Mouse (Mus musculus): ENCODE measurements around the gene Tubb2a. TPM values are rescaled to one million over a fixed set of nuclear protein-coding genes. Genes with fewer than 3 reads are reported as not detected.

Gene Tubb2a
- polyA plus RNA-seq, 1 experiment from 2014 or later: 2,201 TPM

- peaks cover 29% of the 10 kb centered on the region for H3K4me1 ChIP-seq (ENCODE audit: control insufficient read depth, insufficient read depth, low read length)
- no peaks in the 10 kb centered on the region for H3K27me3 ChIP-seq (ENCODE audit: control insufficient read depth, insufficient read depth, low read length)
- no peak overlapping the region for H3K4me2 ChIP-seq (ENCODE audit: low read length)
- H3K9me3 ChIP-seq (ENCODE audit: control insufficient read depth, low read length): no peaks in the 10 kb centered on the region
- peaks cover 27% of the 10 kb centered on the region for H3K36me3 ChIP-seq (ENCODE audit: control insufficient read depth, insufficient read depth, low read length)
- ATAC-seq (ENCODE audit: low FRiP score, low TSS enrichment): no peak
- 25% methylated on average over 3 of the region's 3 CpGs for WGBS
- H3K9ac ChIP-seq (replicated peaks; ENCODE audit: low read length): no peak overlapping the region
- H3K4me3 ChIP-seq (replicated peaks; ENCODE audit: low read depth, low read length): no peak overlapping the region
- no peak overlapping the region for H3K27ac ChIP-seq (replicated peaks; ENCODE audit: low read depth, low read length)
- DNase-seq: no peak
These were observed 5.0 kb downstream of the Tubb2a start for GRCm38 (mm10) chr13:34072847-34073246.

GRCm38 (mm10) chr13:34071836-34072235 lies 6.0 kb downstream of the Tubb2a start:
- WGBS: 85% methylated on average over 6 of the region's 6 CpGs
- H3K4me3 ChIP-seq (replicated peaks; ENCODE audit: low read depth, low read length): no peak overlapping the region
- ATAC-seq (ENCODE audit: low FRiP score, low TSS enrichment): no peak

GRCm38 (mm10) chr13:34070296-34070695 lies 7.5 kb downstream of the Tubb2a start:
- Histone ChIP-seq H3K27ac (replicated peaks; ENCODE audit: low read depth, low read length) (no peak overlapping the region), H3K36me3 (ENCODE audit: control insufficient read depth, insufficient read depth, low read length) (peaks cover 15% of the 10 kb centered on the region), H3K9ac (replicated peaks; ENCODE audit: low read length) (no peak overlapping the region), H3K4me3 (replicated peaks; ENCODE audit: low read depth, low read length) (no peak overlapping the region), H3K9me3 (ENCODE audit: control insufficient read depth, low read length) (no peaks in the 10 kb centered on the region), H3K4me1 (ENCODE audit: control insufficient read depth, insufficient read depth, low read length) (peaks cover 15% of the 10 kb centered on the region), H3K27me3 (ENCODE audit: control insufficient read depth, insufficient read depth, low read length) (no peaks in the 10 kb centered on the region), H3K4me2 (ENCODE audit: low read length) (no peak overlapping the region)
- ATAC-seq (ENCODE audit: low FRiP score, low TSS enrichment) (no peak), DNase-seq (no peak)
- WGBS: 56% methylated on average over 4 of the region's 4 CpGs

More at GRCm38 (mm10) chr13:34071836-34072235, 6.0 kb downstream of the Tubb2a start:
- H3K27ac ChIP-seq (replicated peaks; ENCODE audit: low read depth, low read length): no peak overlapping the region
- H3K9ac ChIP-seq (replicated peaks; ENCODE audit: low read length): no peak overlapping the region
- peaks cover 27% of the 10 kb centered on the region for H3K36me3 ChIP-seq (ENCODE audit: control insufficient read depth, insufficient read depth, low read length)
- H3K27me3 ChIP-seq (ENCODE audit: control insufficient read depth, insufficient read depth, low read length): no peaks in the 10 kb centered on the region
- no peaks in the 10 kb centered on the region for H3K9me3 ChIP-seq (ENCODE audit: control insufficient read depth, low read length)
- DNase-seq: no peak
- peaks cover 29% of the 10 kb centered on the region for H3K4me1 ChIP-seq (ENCODE audit: control insufficient read depth, insufficient read depth, low read length)
- no peak overlapping the region for H3K4me2 ChIP-seq (ENCODE audit: low read length)

- Histone ChIP-seq H3K4me3 (replicated peaks; ENCODE audit: low read depth, low read length) (no peak overlapping the region), H3K9me3 (ENCODE audit: control insufficient read depth, low read length) (no peaks in the 10 kb centered on the region), H3K4me2 (ENCODE audit: low read length) (no peak overlapping the region), H3K36me3 (ENCODE audit: control insufficient read depth, insufficient read depth, low read length) (peaks cover 6% of the 10 kb centered on the region; the same call in 1 of the 2 replicates), H3K27ac (replicated peaks; ENCODE audit: low read depth, low read length) (no peak overlapping the region), H3K27me3 (ENCODE audit: control insufficient read depth, insufficient read depth, low read length) (no peaks in the 10 kb centered on the region), H3K4me1 (ENCODE audit: control insufficient read depth, insufficient read depth, low read length) (no peaks in the 10 kb centered on the region), H3K9ac (replicated peaks; ENCODE audit: low read length) (no peak overlapping the region)
- DNase-seq (no peak), ATAC-seq (ENCODE audit: low FRiP score, low TSS enrichment) (no peak)
- 22% methylated on average over 1 of the region's 1 CpGs for WGBS
These were observed 11.5 kb downstream of the Tubb2a start for GRCm38 (mm10) chr13:34066351-34066750.

- Histone ChIP-seq H3K4me2 (ENCODE audit: low read length) (no peak overlapping the region), H3K9ac (replicated peaks; ENCODE audit: low read length) (no peak overlapping the region), H3K27me3 (ENCODE audit: control insufficient read depth, insufficient read depth, low read length) (no peaks in the 10 kb centered on the region), H3K27ac (replicated peaks; ENCODE audit: low read depth, low read length) (no peak overlapping the region), H3K4me1 (ENCODE audit: control insufficient read depth, insufficient read depth, low read length) (no peaks in the 10 kb centered on the region), H3K36me3 (ENCODE audit: control insufficient read depth, insufficient read depth, low read length) (peaks cover 6% of the 10 kb centered on the region; the same call in 1 of the 2 replicates), H3K4me3 (replicated peaks; ENCODE audit: low read depth, low read length) (no peak overlapping the region), H3K9me3 (ENCODE audit: control insufficient read depth, low read length) (no peaks in the 10 kb centered on the region)
- ATAC-seq (ENCODE audit: low FRiP score, low TSS enrichment) (no peak), DNase-seq (no peak)
- 92% methylated on average over 10 of the region's 10 CpGs for WGBS
These were observed 15.3 kb downstream of the Tubb2a start for GRCm38 (mm10) chr13:34062466-34062865.

- 89% methylated on average over 9 of the region's 9 CpGs for WGBS
- H3K9ac ChIP-seq (replicated peaks; ENCODE audit: low read length): no peak overlapping the region
- DNase-seq: no peak
These were observed 17.7 kb downstream of the Tubb2a start for GRCm38 (mm10) chr13:34060061-34060460.

GRCm38 (mm10) chr13:34057252-34057651 lies 20.6 kb downstream of the Tubb2a start:
- WGBS: 95% methylated on average over 1 of the region's 1 CpGs
- ATAC-seq (ENCODE audit: low FRiP score, low TSS enrichment): no peak
- DNase-seq: no peak
- Histone ChIP-seq H3K36me3 (ENCODE audit: control insufficient read depth, insufficient read depth, low read length) (peaks cover 17% of the 10 kb centered on the region), H3K4me2 (ENCODE audit: low read length) (no peak overlapping the region), H3K9me3 (ENCODE audit: control insufficient read depth, low read length) (no peaks in the 10 kb centered on the region), H3K4me1 (ENCODE audit: control insufficient read depth, insufficient read depth, low read length) (no peaks in the 10 kb centered on the region), H3K9ac (replicated peaks; ENCODE audit: low read length) (no peak overlapping the region), H3K27ac (replicated peaks; ENCODE audit: low read depth, low read length) (no peak overlapping the region), H3K27me3 (ENCODE audit: control insufficient read depth, insufficient read depth, low read length) (no peaks in the 10 kb centered on the region), H3K4me3 (replicated peaks; ENCODE audit: low read depth, low read length) (no peak overlapping the region)

More at GRCm38 (mm10) chr13:34060061-34060460, 17.7 kb downstream of the Tubb2a start:
- H3K27ac ChIP-seq (replicated peaks; ENCODE audit: low read depth, low read length): no peak overlapping the region
- no peaks in the 10 kb centered on the region for H3K27me3 ChIP-seq (ENCODE audit: control insufficient read depth, insufficient read depth, low read length)
- no peaks in the 10 kb centered on the region for H3K9me3 ChIP-seq (ENCODE audit: control insufficient read depth, low read length)
- H3K4me1 ChIP-seq (ENCODE audit: control insufficient read depth, insufficient read depth, low read length): no peaks in the 10 kb centered on the region
- peaks cover 18% of the 10 kb centered on the region for H3K36me3 ChIP-seq (ENCODE audit: control insufficient read depth, insufficient read depth, low read length)
- H3K4me3 ChIP-seq (replicated peaks; ENCODE audit: low read depth, low read length): no peak overlapping the region
- no peak for ATAC-seq (ENCODE audit: low FRiP score, low TSS enrichment)
- no peak overlapping the region for H3K4me2 ChIP-seq (ENCODE audit: low read length)

- Histone ChIP-seq H3K9ac (replicated peaks; ENCODE audit: low read length) (no peak overlapping the region), H3K4me2 (ENCODE audit: low read length) (no peak overlapping the region), H3K27ac (replicated peaks; ENCODE audit: low read depth, low read length) (no peak overlapping the region), H3K4me3 (replicated peaks; ENCODE audit: low read depth, low read length) (no peak overlapping the region), H3K27me3 (ENCODE audit: control insufficient read depth, insufficient read depth, low read length) (no peaks in the 10 kb centered on the region), H3K36me3 (ENCODE audit: control insufficient read depth, insufficient read depth, low read length) (peaks cover 29% of the 10 kb centered on the region), H3K4me1 (ENCODE audit: control insufficient read depth, insufficient read depth, low read length) (no peaks in the 10 kb centered on the region), H3K9me3 (ENCODE audit: control insufficient read depth, low read length) (no peaks in the 10 kb centered on the region)
- WGBS: 94% methylated on average over 3 of the region's 3 CpGs
- DNase-seq (no peak), ATAC-seq (ENCODE audit: low FRiP score, low TSS enrichment) (no peak)
These were observed 22.8 kb downstream of the Tubb2a start for GRCm38 (mm10) chr13:34054983-34055382.

- H3K9me3 ChIP-seq (ENCODE audit: control insufficient read depth, low read length): no peaks in the 10 kb centered on the region
- no peak overlapping the region for H3K4me2 ChIP-seq (ENCODE audit: low read length)
- WGBS: 61% methylated on average over 4 of the region's 4 CpGs
- peaks cover 32% of the 10 kb centered on the region for H3K36me3 ChIP-seq (ENCODE audit: control insufficient read depth, insufficient read depth, low read length)
- no peak overlapping the region for H3K4me3 ChIP-seq (replicated peaks; ENCODE audit: low read depth, low read length)
- H3K4me1 ChIP-seq (ENCODE audit: control insufficient read depth, insufficient read depth, low read length): no peaks in the 10 kb centered on the region
- H3K9ac ChIP-seq (replicated peaks; ENCODE audit: low read length): no peak overlapping the region
- ATAC-seq (ENCODE audit: low FRiP score, low TSS enrichment) (no peak), DNase-seq (no peak)
- no peak overlapping the region for H3K27ac ChIP-seq (replicated peaks; ENCODE audit: low read depth, low read length)
- H3K27me3 ChIP-seq (ENCODE audit: control insufficient read depth, insufficient read depth, low read length): no peaks in the 10 kb centered on the region
These were observed 23.4 kb downstream of the Tubb2a start for GRCm38 (mm10) chr13:34054391-34054790.
